Mouse (Mus musculus): ENCODE results near the gene Arhgap40.

The Arhgap40 gene

DNA sequence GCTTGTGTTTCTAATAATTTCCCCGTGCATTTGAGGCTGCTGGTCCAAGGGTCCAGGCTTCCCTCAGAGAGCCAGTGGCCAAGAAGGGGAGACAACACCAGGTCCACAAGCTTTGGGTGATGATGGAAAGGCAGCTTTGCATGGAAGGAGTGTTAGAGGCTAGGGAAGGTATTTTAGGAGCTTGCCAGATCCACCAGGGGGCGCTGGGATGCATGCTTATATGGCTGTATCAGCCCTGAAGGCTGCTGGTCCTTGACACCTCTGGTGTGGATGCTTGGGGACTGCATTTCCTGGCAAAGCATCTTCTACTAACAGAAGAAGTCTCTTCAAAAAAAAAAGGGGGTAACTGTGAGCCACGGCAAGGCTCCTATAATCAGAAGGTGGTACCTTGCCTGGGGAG lies 37.5 kb downstream of the Arhgap40 start:
- DNase-seq, result peak; percentile 82 to 90

DNA sequence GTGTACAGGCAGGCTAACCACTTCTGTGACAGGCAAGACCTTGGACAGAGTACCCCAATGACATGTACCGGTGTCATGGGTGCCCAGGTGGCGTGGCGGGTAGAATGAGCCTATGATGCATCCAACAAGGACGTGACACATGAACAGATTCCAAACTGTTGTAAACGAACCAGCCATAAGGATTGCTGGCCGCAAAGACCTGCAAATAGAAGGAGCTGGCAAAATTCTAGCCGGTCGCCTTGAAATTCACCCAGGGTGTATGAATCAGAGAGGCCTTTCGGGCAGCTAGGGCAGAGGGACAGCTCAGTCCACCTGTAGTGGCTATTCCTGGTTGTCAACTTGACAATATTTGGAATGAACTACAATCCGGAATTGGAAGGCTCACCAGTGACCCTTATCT lies 41.8 kb downstream of the Arhgap40 start:
- no peak for DNase-seq

DNA sequence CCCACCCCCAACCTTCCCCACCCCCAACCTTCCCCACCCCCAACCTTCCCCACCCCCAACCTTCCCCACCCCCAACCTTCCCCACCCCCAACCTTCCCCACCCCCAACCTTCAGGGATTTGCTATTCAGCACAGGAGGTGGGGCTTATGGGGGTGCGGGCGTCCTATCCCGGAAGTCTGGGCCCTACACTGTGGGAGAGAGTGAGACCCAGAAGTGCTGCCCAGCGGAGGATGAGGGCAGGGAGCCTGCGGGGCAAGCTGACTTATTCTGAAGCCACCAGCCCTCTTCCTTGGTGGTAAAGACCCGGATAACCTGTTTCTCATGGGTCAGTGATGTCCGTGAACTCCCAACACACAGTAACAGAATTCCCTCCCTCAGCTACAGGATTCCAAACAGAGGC lies 42.7 kb downstream of the Arhgap40 start:
- DNase-seq, result peak; percentile 36 to 60

DNA sequence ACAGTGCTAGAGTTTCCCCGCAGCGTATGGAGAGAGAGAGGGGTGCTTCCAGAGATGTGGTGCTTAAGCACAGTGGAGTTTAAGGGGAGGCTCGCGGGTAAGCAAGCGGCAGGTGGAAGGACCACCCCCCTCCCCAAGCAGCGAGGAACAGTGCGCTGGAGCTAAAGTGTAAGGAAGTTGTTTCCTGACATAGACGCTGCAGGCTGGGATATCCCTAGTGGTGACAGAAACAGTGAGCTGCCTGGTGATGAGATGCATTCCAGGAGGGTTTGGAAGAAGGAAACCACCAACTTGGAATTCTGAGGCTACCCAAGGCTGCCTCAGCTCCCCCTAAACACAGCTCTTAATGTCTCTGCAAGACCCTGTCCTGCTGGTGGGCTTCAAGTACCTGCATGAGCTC lies 43.2 kb downstream of the Arhgap40 start:
- DNase-seq, result no peak

DNA sequence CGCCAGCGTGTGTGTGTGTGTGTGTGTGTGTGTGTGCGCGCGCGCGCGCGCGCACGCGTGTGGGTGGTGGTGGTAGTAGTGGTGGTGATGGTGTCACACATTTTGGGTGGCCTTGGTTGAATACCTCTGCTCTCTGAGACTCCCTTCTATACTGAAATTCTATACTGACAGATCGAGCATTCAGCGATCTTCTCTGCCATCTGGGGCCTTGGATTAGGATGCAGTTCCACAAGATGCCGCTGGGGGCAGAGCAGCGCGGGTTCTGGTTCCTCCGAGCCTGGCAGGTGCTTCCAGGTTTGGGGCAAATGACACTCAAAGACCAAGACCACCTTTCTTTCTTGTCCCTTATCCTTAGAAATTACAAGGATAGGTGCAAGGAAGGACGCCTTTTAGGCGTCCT lies 43.6 kb downstream of the Arhgap40 start:
- peak; percentile 63 to 78 for DNase-seq

DNA sequence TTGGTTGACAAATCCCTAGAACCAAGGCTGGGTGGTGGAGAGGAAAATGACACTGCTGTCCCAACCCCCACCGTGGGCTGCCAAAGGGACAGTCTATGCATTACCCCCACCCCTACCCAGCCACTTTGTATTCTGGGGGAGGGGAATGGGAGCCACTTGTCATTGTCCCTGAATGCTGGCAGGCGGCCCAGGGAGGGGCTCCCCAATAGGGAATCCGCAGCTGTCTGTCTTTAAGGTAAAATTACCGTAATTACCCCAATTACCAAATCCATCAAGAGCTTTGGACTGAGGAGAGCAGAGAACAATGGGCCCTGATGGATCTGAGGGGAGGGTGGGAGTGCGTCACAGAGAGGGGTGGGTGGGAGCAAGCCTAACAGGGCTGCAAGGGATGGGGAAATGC lies 44.2 kb downstream of the Arhgap40 start:
- DNase-seq, result no peak

DNA sequence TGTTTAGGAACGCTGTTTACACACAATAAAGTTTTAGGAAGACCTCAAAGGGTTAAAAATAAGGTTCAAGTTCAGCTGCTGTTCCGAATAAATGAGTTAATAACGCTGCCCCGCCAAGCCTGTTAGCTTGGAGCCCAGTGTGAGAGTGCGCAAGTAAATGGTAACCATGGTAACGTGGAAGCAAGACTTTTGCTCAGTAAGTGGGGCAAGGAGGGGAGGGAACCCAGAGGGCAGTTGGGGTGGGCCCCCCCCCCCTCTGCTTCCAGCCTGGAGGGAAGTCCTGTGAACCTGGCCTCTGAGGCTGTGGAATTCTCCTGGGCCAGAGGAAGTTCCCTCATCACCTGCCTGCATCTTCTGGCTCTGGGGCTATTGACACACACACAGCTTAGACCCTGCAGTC lies 47.3 kb downstream of the Arhgap40 start:
- DNase-seq, result no peak

DNA sequence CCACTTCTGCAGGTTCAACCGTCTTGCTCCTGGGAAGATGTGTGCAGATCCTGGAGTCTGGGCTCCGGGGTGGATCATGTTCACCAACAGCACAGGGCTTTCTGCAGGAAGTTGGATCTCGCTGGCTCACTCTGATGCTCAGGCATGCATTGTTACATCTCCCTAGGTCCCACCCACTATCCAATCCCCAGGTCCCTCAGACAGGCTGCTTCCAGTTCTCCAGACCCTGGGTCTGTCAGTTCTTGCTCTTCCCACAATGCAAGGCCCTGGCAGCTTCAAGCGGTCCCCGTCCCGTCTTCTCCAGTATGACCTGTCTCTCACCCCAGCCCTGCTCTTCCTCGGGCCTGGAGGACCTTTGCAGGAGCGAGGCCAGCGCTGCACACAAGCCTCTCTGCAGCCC lies 48.2 kb downstream of the Arhgap40 start:
- no peak for DNase-seq

DNA sequence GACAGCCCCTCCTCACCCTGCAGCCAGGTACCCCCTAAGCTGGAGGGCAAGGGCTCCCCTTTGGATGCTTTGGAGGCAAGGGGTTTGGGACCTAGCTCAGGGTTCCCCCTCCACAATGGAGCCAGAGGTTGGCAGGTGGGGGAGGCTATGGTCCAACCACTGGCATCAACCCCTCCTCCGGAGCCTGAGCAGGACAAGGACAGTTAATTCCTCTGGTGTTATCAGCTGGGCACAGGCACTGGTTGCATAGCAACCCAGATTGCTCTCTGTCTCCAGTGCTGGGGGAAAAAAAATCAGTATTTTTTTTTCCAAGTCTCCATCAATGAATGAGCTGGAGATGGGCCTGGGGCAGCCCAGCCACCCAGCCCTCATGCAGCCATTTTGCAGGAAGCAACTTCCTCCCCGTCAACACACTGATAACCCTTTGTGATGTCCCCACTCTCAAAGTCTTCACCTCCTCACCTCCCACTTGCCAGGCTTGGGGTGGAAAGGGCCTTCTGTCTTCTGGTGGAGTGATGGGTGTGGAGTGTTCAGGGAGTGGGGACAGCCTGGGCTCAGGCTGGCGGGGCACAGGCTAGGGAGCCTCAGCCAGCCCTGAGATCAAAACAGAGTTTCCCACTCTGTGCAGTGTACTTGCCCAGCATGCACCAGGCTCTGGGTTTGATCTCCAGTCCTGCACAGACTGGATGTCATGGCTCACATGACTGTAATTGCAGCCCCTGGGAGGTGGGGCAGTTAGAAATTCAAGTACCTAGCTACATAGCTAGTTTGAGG lies 49.0 kb downstream of the Arhgap40 start:
- no peak for DNase-seq

DNA sequence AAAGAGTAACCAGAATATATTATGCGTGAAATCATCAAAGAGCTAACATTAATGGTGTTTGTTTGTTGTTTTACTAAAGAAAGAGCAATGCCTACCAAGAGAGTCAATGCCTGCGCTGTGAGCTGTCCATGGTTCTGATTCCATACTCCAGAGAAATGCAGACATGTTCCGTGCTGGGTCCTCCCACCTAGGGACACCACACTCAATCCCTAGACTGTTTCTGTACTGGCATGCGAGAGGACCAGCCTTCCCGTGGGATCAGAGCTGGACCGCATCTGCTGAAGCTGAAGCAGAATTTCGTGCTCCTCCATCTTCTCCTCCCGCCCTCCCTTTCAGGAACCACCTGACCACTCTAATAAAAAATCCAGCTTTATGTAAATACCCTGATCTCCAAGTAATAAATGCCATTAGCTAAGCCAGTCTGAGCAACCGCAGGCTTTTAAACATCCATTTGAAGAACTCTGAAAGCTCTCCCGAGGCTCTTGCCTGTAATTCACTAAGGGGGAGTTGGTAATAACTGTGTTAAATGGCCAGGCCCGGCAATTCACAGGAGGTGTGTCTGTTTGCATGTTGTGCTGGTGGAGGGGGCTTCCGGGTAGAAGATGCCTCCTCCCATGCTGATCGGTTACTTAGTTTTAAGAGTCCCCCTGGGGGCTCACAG lies 58.0 kb downstream of the Arhgap40 start:
- peak; percentile 70 to 82 for DNase-seq

DNA sequence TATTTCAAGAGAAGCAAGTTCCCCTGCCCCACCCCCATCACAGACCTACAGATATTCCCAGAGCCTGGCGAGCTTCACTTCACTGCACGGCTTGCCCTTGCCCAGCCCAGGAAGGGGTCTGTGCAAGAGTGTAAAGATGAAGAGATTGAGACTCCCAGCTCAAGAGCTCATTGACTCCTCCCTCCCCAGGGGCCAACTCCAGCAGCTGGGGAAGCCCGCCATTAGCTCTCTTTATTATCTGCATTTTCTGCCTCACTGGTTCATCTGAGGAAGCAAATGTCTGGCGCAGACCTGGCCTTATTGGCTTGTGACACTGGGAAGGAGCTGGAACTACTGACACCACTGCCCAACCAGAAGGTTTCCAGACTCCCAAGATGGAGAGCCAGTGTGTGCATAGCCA lies 67.4 kb downstream of the Arhgap40 start:
- no peak for DNase-seq

DNA sequence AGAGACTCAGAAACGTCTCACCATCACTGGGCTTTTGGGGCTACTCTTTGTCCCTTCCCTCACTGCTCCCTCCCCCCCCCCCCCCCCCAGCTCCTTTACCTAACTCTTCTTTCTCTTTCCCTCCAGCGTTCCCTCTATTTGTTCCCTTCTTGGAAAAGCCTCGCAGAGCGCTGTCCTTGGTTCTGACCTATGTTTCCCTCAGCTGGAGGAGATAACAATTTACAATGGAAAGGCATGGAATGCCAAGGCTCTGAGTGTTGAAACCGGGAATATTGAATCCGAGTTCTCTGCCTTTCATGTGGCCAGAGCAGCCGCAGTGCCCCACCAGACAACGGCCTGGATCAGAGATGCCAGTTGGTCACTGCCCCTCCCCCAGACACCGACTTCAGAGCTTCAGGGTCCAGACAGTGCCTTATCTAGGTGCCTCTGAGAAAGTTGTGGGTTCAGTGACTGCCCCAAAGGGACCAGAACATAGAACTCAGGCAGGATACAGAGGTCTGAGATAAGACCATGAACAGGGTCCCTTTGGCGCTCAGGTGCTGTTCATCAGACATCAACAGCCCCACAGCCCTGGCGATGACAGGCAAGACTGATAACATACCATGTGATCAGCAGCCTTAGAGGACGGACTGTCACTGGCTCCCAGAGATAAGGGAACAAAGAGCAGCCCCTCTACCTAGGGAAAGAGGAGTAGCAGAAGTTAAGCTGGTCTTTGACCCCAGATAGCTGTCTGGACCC lies 72.2 kb downstream of the Arhgap40 start:
- DNase-seq, result peak in 1 of 2 experiments; percentile 55

DNA sequence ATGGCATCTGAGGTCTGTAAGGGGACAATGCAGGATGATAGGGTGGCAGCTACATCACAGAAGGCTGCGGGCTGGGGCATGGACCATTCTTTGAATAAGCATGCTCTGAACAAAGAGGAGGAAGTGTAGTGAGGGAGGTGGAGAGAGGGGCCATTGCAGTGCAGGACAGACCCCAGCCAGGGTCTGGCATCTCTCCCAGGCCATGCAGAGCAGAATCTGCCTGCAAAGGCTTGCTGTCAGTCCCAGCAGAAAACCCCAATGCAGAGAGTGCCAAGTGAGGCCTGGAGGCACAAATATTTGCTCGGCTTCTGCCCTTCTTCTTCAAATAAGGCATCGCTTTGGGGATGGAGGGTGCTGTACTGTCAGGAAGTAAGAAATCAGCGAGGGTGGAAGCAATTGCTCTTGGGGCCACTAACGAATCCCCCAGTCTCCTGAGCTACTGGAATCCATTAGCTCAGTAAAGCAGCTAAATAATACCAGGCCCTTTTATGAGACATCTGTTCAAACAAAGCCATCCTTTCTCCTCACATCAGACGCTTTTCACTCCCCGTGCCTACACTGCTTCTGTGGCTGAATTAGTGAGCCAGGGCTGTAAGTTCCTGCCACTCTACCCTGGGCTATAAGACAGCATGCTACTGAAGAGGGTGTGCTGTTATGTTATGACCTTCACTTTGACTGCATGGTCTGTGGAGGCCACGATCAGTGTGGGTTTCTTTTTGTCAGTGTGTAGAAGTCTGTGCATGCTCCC lies 76.1 kb downstream of the Arhgap40 start:
- no peak for DNase-seq

DNA sequence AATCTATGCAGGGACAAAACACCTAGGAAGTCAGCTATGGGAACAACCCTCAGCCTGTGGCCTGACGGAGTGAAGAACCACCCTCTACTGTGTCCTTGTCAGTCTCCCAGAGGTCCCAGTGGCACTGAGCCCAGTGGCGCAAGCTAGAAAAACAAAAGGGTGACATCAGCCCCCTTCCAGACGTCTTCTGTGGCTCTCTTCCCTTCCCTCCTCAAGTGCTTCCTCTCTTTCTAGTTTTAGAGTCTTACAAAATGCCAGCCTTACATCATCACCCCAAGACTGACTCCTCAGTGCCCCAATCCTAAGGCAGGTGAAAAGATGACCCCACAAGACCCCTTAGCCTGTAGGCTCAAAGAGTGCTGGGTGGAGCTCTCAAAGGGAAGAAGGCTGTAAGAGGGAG lies 77.9 kb downstream of the Arhgap40 start:
- no peak for DNase-seq

DNA sequence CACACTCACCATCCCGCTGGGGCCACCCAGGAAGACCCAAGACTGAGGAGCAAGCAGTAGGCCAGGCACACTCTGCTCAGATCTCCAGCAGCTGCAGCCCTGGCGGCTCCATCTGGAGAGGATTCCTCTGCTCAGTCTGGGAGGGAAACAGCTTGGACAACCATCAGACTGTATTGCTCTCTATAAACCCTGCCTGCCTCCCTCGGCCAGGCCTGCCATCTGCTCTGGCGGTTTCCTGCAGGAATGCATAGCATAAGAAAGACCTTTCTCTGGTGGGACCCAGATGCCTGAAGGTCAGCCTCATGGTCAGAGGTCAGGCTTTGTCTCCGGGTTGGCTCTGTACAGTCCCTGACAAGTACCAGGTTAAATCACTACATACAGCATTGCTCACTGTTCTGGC lies 78.7 kb downstream of the Arhgap40 start:
- DNase-seq, result no peak

DNA sequence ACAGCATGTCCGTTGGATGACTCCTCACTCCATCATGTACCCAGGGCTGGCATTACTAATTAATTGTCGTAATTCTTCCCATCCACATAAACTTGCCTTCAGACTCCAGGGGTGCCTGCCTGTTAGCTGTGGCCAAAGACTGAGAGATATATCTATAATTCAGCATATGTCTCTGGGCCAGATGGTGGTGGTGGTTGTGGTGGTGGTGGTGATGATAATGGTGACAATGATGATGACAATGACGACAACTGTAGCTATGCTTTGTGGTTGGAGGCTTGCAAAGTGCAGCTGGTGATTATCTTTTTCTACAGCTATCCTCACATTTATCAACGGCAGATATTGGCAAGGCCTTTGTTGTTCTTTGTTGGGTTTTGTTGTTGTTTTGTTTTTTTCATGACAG lies 80.8 kb downstream of the Arhgap40 start:
- DNase-seq, result no peak

DNA sequence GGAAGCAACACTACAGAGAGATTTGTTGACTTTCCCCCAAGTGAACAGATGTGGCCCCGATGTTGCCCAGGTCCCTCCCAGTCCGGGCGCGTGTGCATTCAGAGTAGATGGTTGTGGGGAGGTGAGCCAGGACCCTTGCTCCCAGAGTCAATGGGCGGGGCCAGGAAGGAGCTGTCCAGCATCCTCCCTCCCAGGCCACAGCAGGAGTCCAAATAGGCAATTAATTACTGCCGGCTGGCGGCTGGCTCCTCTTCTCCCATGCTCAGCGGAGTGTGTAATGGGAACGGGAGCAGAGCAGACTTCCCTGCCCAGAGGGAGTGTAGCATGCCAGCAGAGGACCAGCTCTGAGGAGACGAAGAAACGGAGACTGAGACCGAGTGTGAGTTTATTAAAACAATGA lies 82.5 kb downstream of the Arhgap40 start:
- peak; percentile 56 to 79 for DNase-seq

DNA sequence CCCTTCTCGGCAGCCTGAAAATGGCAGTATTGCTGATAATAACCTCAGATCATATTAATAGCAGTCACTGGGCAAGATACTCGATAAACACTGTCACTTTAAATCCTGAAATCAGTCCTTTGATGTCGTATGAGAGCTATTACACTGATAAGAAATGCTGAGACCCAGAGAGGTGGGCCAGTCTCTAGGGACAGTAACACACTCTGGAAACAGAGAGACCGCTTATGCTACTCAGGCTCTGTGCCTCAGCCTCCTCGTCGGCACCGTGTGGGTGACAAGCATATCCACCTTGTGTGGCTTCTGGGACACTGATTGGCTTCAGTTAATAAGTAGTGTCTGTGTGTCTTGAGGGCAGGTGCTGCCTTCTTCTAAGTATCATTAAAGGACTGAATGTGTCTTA lies 83.0 kb downstream of the Arhgap40 start:
- no peak for DNase-seq

DNA sequence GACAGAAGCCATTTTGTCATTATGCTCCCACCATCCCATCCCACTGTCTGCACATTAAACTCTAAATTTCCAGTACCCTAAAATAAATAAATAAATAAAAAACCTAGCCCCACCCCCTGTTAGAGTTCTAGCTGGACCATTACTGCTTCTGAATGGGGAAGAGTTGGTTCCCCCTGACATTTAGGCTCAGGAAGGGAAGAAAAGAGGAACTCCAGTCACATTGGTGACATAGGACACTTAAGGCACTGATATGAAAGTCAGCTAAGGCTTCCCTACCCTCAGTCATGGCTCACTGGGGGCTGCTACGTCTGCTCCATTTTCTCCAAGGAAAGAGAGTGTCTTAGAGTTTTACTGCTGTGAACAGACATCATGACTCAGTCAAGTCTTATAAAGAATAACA lies 84.2 kb downstream of the Arhgap40 start:
- no peak for DNase-seq

Measured in kidney, postnatal 25 days (tissue).